Mouse (Mus musculus) stomach, embryonic 16.5 days (tissue): ENCODE data around the gene Sppl3. TPM values are rescaled to one million over a fixed set of nuclear protein-coding genes. Genes with fewer than 3 reads are reported as not detected.
A peak's percentile ranks its signal among the peaks of the same experiment; 100 is the strongest.

ENCODE experiments used
- ATAC-seq: fragments of 200-750 bp; cut with Nextera tagmentation; 2 replicates; pipeline ENCODE4 v1.8.0; 2017; ENCODE audit warnings: moderate number of reproducible peaks, moderate TSS enrichment; ENCODE audit not compliant: insufficient read depth, low FRiP score
- H3K27ac ChIP-seq: fragments of 300-500 bp; sonication (generic); 2 replicates; pipeline ENCODE4 v1.5.1; 2014; ENCODE audit warnings: low read length
- H3K27me3 ChIP-seq: fragments of 300-500 bp; sonication (generic); 2 replicates; pipeline ENCODE4 v1.6.1; 2014; ENCODE audit warnings: low read length, control low read depth, mixed read lengths; ENCODE audit not compliant: control insufficient read depth, insufficient read depth
- H3K36me3 ChIP-seq: fragments of 300-500 bp; sonication (generic); 2 replicates; pipeline ENCODE4 v1.6.1; 2014; ENCODE audit warnings: low read length; ENCODE audit not compliant: control insufficient read depth, insufficient read depth
- H3K4me1 ChIP-seq: fragments of 300-500 bp; sonication (generic); 2 replicates; pipeline ENCODE4 v1.6.1; 2014; ENCODE audit warnings: low read length, control low read depth, mixed read lengths; ENCODE audit not compliant: control insufficient read depth, insufficient read depth
- H3K4me2 ChIP-seq: fragments of 300-500 bp; sonication (generic); 2 replicates; pipeline ENCODE4 v1.6.1; 2014; ENCODE audit warnings: low read depth, low read length, mixed read lengths
- H3K4me3 ChIP-seq: fragments of 300-500 bp; sonication (generic); replicated peaks from 2 replicates; pipeline ENCODE4 v1.5.1; 2014; ENCODE audit warnings: mild to moderate bottlenecking, low read length
- H3K9ac ChIP-seq: fragments of 300-500 bp; sonication (generic); 2 replicates; pipeline ENCODE4 v1.6.1; 2014; ENCODE audit warnings: low read length
- H3K9me3 ChIP-seq: fragments of 300-500 bp; sonication (generic); replicated peaks from 2 replicates; pipeline ENCODE4 v1.6.1; 2016; ENCODE audit warnings: low read length, control low read depth; ENCODE audit not compliant: control insufficient read depth
- WGBS: fragments of 180-500 bp; shearing (Covaris S2); extraction: QIAGEN DNeasy Blood & Tissue Kit; methylation state at CpG from one replicate; pipeline ENCODE4 v1.1.7; 2014; 5-methylcytosine and 5-hydroxymethylcytosine counted together
- polyA plus RNA-seq: library from polyadenylated mRNA; unstranded; fragments of >200 nt; fragmentation: Nextera tagmentation; extraction: Ambion mirVana; gene quantifications from 2 replicates; pipeline ENCODE4 v1.2.1, GENCODE M21; 2015

The Sppl3 gene
- polyA plus RNA-seq, 1 experiment from 2014 or later = 9.6 TPM

DNA sequence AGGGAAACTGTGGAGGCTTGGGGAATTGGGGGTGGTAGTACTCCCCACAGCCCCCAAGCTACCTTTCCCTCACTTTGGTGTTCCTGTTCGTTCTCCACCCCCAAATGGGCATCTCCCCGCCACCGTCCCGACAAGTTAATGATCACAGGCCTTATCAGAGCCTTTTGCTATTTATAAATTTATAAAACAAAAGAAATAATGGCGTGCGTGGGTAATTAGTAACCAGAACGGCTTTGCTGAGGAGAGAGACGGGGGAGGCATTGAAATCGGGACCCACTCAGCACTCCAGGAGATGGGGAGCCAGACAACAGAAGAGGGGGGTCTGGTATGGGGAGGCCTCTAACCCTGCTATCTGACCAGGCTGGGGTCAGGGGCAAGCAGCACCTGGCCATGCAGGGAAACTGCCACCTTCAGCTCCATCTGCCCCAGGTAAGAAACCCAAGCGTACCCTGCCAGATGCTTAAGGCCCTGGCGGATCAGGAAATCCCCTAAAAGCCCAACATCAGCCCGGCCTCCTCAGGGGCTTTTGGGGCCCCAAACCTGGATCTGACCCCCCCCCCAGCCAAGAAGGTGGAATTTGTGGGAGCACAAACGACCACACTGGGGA, 41.2 kb upstream of the Sppl3 start:
- Histone ChIP-seq H3K4me1 (0 out of 2 replicates have a peak, but pooled peaks cover 2% of the 10 kb centered on the region), H3K9me3 (no peaks in the 10 kb centered on the region), H3K4me2 (peak overlapping the region; percentile 21; the same call in 1 of the 2 replicates), H3K27me3 (no peaks in the 10 kb centered on the region), H3K36me3 (no peaks in the 10 kb centered on the region), H3K27ac (peak overlapping the region; percentile 87), H3K9ac (peak overlapping the region; percentile 78), H3K4me3 (peak overlapping the region; percentile 50)
- 44% methylated on average over 13 of the region's 13 CpGs for WGBS
- ATAC-seq = no peak

DNA sequence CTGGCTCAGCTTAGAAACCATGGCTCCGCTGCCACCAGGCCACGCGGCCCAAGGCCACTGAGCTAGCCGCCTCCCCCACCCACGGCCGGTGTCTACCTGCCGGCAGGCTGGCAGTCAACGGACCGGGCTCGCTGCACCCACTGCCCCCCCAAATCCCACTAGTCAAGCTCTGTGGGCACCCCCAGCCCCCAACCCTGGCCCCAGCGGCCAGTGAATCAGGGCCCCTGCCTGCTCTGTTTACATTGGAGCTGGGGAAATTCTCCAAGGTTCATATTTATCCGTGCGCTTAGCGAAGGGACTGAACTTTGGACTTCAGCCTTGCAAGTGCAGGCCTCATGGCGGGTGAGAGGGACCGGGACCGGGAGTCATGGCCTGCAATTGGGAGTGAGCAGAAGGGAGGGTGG, 40.1 kb upstream of the Sppl3 start, which contains the start of gene Hnf1a:
Gene Hnf1a (minus strand): TSS at position 271 of the 404 bp plus-strand sequence.
- Histone ChIP-seq H3K9me3 (no peaks in the 10 kb centered on the region), H3K4me2 (peak within 1 kb of the TSS; percentile 39), H3K9ac (peak within 1 kb of the TSS; percentile 78), H3K4me1 (no peaks in the 10 kb centered on the region), H3K27me3 (no peaks in the 10 kb centered on the region), H3K27ac (peak within 1 kb of the TSS; percentile 87), H3K36me3 (no peaks in the 10 kb centered on the region), H3K4me3 (peak within 1 kb of the TSS; percentile 50)
- peak; percentile 67 for ATAC-seq
- 40% methylated on average over 17 of the region's 17 CpGs for WGBS

DNA sequence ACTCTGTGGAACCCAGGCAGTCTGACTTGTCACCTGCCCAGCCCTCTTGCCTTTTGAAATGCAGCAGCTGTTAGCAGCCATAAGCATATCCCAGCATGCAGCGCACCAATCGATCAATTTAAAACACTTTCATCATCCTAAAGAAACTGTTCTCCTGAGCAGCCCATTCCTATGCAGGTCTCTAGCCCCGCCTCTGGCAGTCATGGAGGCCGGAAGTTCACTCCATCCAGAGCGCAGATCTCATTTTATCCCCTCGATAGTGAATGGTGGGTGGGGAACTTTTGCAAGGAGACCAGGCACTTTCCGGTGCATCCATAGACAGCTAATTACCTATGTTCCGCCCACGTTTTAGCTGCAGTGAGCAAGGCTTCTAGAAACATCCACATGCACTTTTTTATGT, 38.7 kb upstream of the Sppl3 start:
- H3K9me3 ChIP-seq = no peaks in the 10 kb centered on the region
- H3K36me3 ChIP-seq = no peaks in the 10 kb centered on the region
- no peaks in the 10 kb centered on the region for H3K27me3 ChIP-seq
- H3K4me1 ChIP-seq = no peaks in the 10 kb centered on the region
- peak overlapping the region; percentile 39 for H3K4me2 ChIP-seq
- H3K27ac ChIP-seq = no peak overlapping the region
- 63% methylated on average over 9 of the region's 9 CpGs for WGBS
- no peak overlapping the region for H3K9ac ChIP-seq
- 0 out of 2 replicates have a peak overlapping the region, but pooled peaks have one; percentile 50 for H3K4me3 ChIP-seq
- no peak for ATAC-seq

DNA sequence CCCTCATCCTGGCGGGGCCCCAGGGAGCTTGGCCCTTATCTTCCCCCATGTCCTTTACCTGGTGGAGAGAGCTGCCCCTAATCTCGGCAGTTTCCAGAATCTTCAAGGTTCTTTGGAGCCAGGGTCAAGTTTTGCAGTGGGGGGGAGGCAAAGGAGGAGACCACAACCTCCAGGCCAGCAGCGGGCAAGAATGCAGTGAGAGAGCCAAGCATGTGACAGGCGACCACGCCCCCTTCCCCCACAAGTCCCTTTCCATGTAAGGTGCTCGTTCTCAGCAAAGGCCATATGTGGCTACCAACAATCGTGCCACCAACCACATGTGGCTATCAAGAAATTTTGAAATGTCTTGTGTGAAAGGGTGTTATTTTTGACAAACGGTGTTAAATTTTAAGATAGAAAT, 37.8 kb upstream of the Sppl3 start:
- H3K4me2 ChIP-seq = no peak overlapping the region
- H3K36me3 ChIP-seq = no peaks in the 10 kb centered on the region
- H3K27me3 ChIP-seq = no peaks in the 10 kb centered on the region
- no peak overlapping the region for H3K9ac ChIP-seq
- no peaks in the 10 kb centered on the region for H3K4me1 ChIP-seq
- no peaks in the 10 kb centered on the region for H3K9me3 ChIP-seq
- no peak for ATAC-seq
- WGBS = 73% methylated on average over 8 of the region's 8 CpGs
- H3K27ac ChIP-seq = no peak overlapping the region
- H3K4me3 ChIP-seq = no peak overlapping the region

DNA sequence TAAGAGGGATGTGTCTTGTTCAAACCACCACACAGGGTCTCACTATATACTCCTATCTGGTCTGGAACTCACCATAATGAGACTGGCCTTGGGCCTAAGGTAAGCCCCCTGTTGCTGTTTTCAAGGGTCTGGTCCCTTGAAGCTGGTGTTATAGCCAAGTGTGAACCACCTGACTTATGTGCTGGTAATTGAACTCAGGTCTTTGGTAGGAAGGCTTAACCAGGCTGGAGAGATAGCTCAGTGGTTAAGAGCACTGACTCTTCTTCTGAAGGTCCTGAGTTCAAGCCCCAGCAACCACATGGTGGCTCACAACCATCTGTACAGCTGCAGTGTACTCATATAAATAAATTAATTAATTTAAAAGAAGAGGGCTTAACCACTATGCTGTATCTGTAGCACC, 34.0 kb upstream of the Sppl3 start:
- Histone ChIP-seq H3K4me1 (peaks cover 10% of the 10 kb centered on the region), H3K27me3 (no peaks in the 10 kb centered on the region), H3K9ac (no peak overlapping the region), H3K4me3 (no peak overlapping the region), H3K4me2 (no peak overlapping the region), H3K36me3 (no peaks in the 10 kb centered on the region), H3K27ac (no peak overlapping the region), H3K9me3 (no peaks in the 10 kb centered on the region)
- ATAC-seq = no peak

DNA sequence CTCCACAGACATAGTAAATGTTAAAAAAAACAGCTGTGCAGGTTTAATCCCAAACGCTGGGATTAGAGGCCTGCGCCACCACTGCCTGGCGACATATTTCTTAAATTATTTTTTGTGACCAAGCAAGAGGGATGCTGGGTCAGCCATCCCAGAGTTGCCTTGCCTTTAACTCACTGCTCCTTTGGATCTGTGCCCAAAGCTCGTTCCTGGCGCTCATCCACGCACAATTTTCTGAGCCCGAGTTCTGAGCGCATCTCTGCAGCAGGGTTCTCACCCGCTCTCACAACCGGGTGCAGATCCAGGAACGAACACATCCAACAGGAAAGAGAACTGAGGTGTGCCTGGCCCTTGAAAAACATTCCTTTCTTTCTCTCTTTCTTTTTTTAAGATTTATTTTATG, 32.5 kb upstream of the Sppl3 start:
- Histone ChIP-seq H3K4me2 (no peak overlapping the region), H3K27ac (no peak overlapping the region), H3K9ac (no peak overlapping the region), H3K4me1 (peaks cover 10% of the 10 kb centered on the region), H3K36me3 (no peaks in the 10 kb centered on the region), H3K4me3 (no peak overlapping the region), H3K27me3 (no peaks in the 10 kb centered on the region), H3K9me3 (no peaks in the 10 kb centered on the region)
- 48% methylated on average over 11 of the region's 11 CpGs for WGBS
- no peak for ATAC-seq

DNA sequence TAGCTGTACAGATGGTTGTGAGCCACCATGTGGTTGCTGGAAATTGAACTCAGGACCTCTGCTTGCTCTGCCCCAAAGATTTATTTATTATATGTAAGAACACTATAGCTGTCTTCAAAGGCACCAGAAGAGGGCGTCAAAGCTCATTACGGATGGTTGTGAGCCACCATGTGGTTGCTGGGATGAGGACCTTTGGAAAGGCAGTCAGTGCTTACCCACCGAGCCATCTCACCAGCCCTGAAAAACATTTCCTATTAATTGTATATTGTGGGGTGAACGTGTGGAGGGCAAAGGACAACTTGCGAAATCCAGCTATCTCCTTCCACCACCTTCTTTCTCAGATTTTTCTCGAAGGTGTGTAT, 32.1 kb upstream of the Sppl3 start:
- H3K4me2 ChIP-seq = peak overlapping the region; percentile 67
- peak; percentile 11; the same call in 1 of the 2 replicates for ATAC-seq
- 7% methylated on average over 6 of the region's 6 CpGs for WGBS

DNA sequence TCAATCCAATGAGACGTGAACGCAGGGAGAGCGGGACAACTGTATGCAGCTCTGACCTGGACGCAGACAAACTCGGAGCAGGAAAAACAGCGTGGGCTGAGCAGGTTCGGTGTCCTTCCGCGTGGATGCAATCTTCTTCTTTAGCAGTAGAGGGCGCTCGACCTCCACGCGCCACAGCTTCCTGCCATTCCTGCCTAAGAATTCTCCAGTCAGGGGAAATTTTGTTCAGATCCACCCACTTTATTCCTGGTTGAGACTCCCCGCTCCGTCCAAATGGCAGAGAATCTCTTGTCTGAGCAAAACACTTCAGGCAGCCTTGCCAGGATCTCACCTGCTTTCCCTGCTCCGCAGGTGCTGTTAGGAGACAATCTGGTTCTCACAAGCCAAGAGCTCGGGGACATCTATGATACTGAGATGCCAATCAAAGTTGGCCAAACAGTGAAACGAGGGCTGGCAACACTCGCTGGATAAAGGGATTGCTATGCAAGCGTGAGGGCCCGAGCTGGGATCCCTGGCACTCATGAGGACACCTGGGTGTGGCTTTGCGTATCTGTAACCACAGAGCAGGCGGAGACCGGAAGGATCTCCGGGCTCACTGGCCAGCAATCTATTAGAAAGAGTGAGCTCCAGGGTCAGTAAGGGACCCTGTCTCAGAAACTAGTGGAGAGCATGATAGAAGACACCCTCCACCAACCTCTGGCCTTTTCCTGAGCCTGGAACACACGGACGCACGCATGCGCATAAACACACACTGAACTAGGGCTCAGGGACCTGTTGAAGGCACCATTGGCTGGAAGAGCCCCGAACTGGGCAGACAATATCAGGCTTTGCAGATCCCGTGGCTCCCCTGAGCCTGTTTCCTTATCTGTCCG, 31.5 kb upstream of the Sppl3 start:
- Histone ChIP-seq H3K4me3 (peak overlapping the region; percentile 40), H3K4me1 (peaks cover 10% of the 10 kb centered on the region), H3K36me3 (no peaks in the 10 kb centered on the region), H3K9ac (peak overlapping the region; percentile 33), H3K9me3 (no peaks in the 10 kb centered on the region), H3K4me2 (peak overlapping the region; percentile 67), H3K27ac (peak overlapping the region; percentile 43; the same call in 1 of the 2 replicates), H3K27me3 (no peaks in the 10 kb centered on the region)
- WGBS = 11% methylated on average over 32 of the region's 32 CpGs
- peak; percentile 49 for ATAC-seq

More for the DNA sequence above, 32.1 kb upstream of the Sppl3 start:
- H3K9me3 ChIP-seq = no peaks in the 10 kb centered on the region
- peak overlapping the region; percentile 33; the same call in 1 of the 2 replicates for H3K9ac ChIP-seq
- peaks cover 10% of the 10 kb centered on the region for H3K4me1 ChIP-seq
- H3K27me3 ChIP-seq = no peaks in the 10 kb centered on the region
- peak overlapping the region; percentile 40 for H3K4me3 ChIP-seq
- no peak overlapping the region for H3K27ac ChIP-seq
- no peaks in the 10 kb centered on the region for H3K36me3 ChIP-seq

DNA sequence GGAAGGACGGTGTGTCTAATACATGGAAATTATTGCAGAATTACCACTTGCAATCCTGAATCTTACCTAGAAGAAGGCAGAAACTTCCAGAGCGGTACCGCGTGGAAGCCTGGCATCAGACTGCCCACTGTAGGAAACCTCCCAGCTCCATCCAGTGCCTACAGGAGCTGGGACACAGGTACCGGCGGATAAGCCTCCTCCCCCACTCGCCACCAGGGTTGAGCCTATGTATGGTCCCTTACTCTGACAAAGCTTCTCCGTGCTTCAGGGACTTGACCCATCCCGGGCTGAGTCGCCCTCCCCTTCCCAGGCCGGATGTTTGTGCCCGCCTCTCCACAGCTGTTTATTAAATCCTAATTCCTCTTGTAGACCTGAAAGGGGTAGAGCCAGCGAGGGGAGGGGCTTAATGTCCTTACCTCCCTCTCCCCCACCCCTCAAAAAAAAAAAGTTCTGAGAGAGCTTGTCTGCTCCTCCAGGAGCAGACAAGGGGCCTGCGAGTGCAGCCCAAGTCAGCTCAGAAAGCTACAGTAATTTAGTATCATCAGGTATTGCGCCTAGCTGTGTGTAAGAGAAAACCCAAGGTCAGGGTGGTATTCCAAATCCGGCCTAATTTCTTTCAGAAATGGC, 30.7 kb upstream of the Sppl3 start:
- no peak overlapping the region for H3K27ac ChIP-seq
- H3K27me3 ChIP-seq = no peaks in the 10 kb centered on the region
- peak overlapping the region; percentile 40 for H3K4me3 ChIP-seq
- 35% methylated on average over 16 of the region's 16 CpGs for WGBS
- H3K9ac ChIP-seq = peak overlapping the region; percentile 32
- no peaks in the 10 kb centered on the region for H3K9me3 ChIP-seq
- H3K36me3 ChIP-seq = no peaks in the 10 kb centered on the region
- H3K4me2 ChIP-seq = peak overlapping the region; percentile 67
- ATAC-seq = peak; percentile 32; the same call in 1 of the 2 replicates
- H3K4me1 ChIP-seq = peaks cover 10% of the 10 kb centered on the region
